Mouse (Mus musculus): ENCODE results near the gene Serpinb6c. TPM values are rescaled to one million over a fixed set of nuclear protein-coding genes. Genes with fewer than 3 reads are reported as not detected.

Serpinb6c gene
- polyA plus RNA-seq, 1 experiment from 2014 or later, result 0.15 TPM

DNA sequence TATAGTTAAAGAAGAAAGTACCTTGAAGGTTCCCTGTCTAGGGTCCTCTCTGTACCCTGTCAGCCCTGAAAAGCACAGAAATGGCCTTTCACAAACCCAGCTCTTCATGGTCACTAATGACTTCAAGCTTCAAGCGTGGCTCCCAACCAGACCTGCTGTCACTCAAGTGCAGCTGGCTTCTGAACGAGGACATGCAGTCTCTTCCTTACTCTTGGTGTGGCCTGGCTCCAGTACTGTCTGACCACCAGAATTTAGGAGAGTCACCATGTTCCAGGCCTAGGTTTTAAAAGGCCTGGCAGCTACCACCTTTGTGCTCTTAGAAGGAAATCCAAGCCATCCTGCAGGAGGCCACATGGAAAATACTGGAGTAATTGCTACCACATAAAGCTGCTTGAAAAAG, 24.8 kb upstream of the Serpinb6c start:
- Histone ChIP-seq H3K9ac (no peak overlapping the region), H3K4me2 (no peak overlapping the region), H3K27ac (no peak overlapping the region), H3K36me3 (peaks cover 5% of the 10 kb centered on the region; the same call in 1 of the 2 replicates), H3K9me3 (no peaks in the 10 kb centered on the region), H3K27me3 (no peaks in the 10 kb centered on the region), H3K4me3 (no peak overlapping the region), H3K4me1 (peaks cover 9% of the 10 kb centered on the region; the same call in 1 of the 2 replicates)
- WGBS, result 67% methylated on average over 2 of the region's 2 CpGs
- no peak for ATAC-seq (ENCODE audit: borderline replicate concordance, extremely low read depth, low FRiP score, low TSS enrichment)

DNA sequence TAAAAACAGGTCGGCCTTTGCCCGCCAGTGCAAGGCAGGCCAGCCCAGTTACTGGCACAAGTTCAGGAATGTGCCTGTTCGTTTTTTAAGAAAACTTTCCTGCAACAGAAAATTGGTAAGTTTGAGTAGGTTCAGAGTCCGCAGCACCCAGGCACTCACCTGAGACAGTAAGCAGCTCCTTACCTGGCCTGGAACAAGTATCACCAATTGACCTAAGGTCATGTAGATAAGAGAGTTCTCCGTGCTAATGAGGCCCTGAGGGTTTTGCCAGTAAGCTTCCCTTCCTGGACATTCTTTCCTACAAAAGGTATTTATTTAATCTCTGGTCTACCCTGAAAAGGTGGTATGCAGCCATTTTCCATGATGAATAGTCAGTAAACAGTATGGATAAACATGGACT, 16.2 kb upstream of the Serpinb6c start:
- H3K4me2 ChIP-seq, result no peak overlapping the region
- 57% methylated on average over 5 of the region's 5 CpGs for WGBS
- no peak for ATAC-seq (ENCODE audit: borderline replicate concordance, extremely low read depth, low FRiP score, low TSS enrichment)

DNA sequence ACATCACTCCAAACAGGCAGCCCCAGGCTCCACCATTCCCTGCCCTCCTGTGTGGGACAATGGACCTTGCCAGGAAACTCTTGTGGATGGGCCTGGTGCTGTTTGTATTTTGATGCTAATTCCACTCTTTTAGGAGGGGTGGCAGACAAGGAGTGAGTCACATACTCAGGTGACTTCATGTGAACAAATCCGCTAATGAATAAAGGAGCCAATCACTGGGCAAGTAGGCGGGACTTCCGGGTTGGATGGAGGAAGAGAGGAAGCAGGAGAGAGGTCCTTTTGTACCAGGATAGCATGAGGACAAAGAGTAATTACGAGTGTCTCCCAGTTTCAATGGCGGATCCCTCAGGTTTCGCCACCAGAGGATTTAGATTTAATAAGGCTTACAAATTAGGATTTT, 15.5 kb upstream of the Serpinb6c start:
- Histone ChIP-seq H3K36me3 (peaks cover 31% of the 10 kb centered on the region), H3K9me3 (no peaks in the 10 kb centered on the region), H3K4me2 (no peak overlapping the region), H3K4me3 (no peak overlapping the region), H3K27ac (no peak overlapping the region), H3K27me3 (no peaks in the 10 kb centered on the region), H3K4me1 (no peaks in the 10 kb centered on the region), H3K9ac (no peak overlapping the region)
- 91% methylated on average over 6 of the region's 6 CpGs for WGBS
- no peak for ATAC-seq (ENCODE audit: borderline replicate concordance, extremely low read depth, low FRiP score, low TSS enrichment)

More for the DNA sequence above, 16.2 kb upstream of the Serpinb6c start:
- Histone ChIP-seq H3K9me3 (no peaks in the 10 kb centered on the region), H3K27ac (no peak overlapping the region), H3K27me3 (no peaks in the 10 kb centered on the region), H3K36me3 (peaks cover 31% of the 10 kb centered on the region), H3K4me3 (no peak overlapping the region), H3K4me1 (no peaks in the 10 kb centered on the region), H3K9ac (no peak overlapping the region)

DNA sequence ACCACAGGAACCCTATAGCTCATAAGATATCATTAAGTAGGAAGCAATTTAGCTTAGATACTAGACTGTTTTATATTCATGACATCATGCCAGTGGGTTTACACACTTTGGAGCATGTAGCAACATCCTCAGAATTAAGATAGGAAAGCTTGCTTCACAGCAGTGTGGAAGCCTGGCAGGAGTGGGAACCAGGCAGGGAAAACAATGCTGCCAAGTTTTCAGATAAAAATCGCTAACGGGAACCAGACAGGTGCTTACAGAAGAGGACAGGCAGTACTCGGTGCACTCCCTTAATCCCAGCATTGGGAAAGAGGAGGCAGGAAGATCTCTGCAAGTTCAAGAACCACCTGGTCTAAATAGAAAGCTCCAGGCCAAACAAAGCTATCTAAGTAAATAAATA, 1.3 kb upstream of the Serpinb6c start:
- H3K27ac ChIP-seq, result no peak overlapping the region
- no peaks in the 10 kb centered on the region for H3K36me3 ChIP-seq
- no peak overlapping the region for H3K4me3 ChIP-seq
- no peak overlapping the region for H3K9ac ChIP-seq
- H3K27me3 ChIP-seq, result no peaks in the 10 kb centered on the region
- H3K4me2 ChIP-seq, result no peak overlapping the region
- H3K4me1 ChIP-seq, result no peaks in the 10 kb centered on the region
- H3K9me3 ChIP-seq, result no peaks in the 10 kb centered on the region
- 50% methylated on average over 3 of the region's 3 CpGs for WGBS
- no peak for ATAC-seq (ENCODE audit: borderline replicate concordance, extremely low read depth, low FRiP score, low TSS enrichment)

DNA sequence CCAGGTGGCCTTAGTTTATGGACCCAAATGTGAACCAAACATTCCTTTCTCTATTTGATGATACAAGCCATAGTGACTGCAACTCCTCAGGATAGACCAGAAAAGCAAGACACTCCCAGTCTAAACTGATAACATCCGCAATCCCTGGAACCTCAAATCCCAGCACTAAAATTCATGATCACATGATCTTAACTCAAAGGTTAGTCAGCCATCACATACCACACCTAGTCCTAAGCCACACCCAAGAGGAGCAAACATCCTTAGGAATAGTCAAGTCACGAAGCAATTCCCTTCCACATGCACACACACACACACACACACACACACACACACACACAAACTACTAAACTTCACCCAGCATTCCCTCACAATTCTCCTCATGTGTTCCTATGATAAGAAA, 2.2 kb downstream of the Serpinb6c start:
- no peak for ATAC-seq (ENCODE audit: borderline replicate concordance, extremely low read depth, low FRiP score, low TSS enrichment)
- H3K4me2 ChIP-seq, result no peak overlapping the region
- WGBS, result 84% methylated on average over 2 of the region's 2 CpGs

DNA sequence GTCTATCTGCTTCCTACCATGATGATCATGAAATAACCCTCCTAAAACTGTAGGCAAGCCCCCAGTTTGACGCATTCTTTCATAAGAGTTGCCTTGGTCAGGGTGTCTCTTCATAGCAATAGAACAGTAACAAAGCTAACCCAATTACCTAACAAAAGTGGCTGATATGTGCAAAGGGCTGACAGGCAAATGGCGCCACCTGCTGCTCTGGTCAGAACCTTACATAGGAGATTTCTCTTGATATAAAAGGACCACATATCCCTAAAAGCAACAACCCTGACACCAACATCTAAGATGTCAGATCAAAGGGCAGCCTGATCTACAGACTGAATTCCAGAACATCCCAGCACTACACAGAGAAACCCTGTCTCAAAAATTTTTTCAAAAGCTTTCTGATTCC, 11.3 kb downstream of the Serpinb6c start:
- 27% methylated on average over 2 of the region's 2 CpGs for WGBS
- ATAC-seq (ENCODE audit: borderline replicate concordance, extremely low read depth, low FRiP score, low TSS enrichment), result no peak

More for the DNA sequence above, 2.2 kb downstream of the Serpinb6c start:
- H3K27ac ChIP-seq, result no peak overlapping the region
- no peaks in the 10 kb centered on the region for H3K36me3 ChIP-seq
- no peaks in the 10 kb centered on the region for H3K4me1 ChIP-seq
- no peak overlapping the region for H3K9ac ChIP-seq
- H3K27me3 ChIP-seq, result no peaks in the 10 kb centered on the region
- no peaks in the 10 kb centered on the region for H3K9me3 ChIP-seq
- H3K4me3 ChIP-seq, result no peak overlapping the region

DNA sequence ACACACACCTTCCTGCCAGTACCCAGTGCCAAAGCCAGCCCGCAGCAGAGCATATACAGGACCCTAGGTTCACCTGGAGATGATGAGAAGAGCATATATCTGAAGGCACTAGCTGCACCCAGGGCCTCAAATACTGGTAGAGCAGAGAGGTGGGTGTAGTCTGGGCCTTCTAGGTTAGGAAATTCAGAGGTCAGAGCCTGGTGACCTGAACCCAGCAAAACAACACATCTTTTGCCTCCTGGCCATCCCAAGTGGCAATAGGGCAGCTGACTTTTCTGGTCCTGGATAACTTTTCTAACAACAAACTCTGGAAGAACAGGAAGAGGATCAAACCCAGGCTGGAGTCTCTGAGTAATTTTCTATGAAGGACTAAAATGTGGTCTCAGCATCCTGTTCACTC, 62.2 kb downstream of the Serpinb6c start, which contains the start of gene Serpinb6e:
TSS of gene Serpinb6e (minus strand) at position 101 of the 400 bp plus-strand sequence.
- Histone ChIP-seq H3K27ac (no peak within 1 kb of the TSS), H3K9ac (no peak within 1 kb of the TSS), H3K4me2 (no peak within 1 kb of the TSS), H3K36me3 (no peaks in the 10 kb centered on the region), H3K4me3 (no peak within 1 kb of the TSS), H3K27me3 (no peaks in the 10 kb centered on the region), H3K4me1 (no peaks in the 10 kb centered on the region), H3K9me3 (no peaks in the 10 kb centered on the region)
- 72% methylated on average over 1 of the region's 1 CpGs for WGBS
- ATAC-seq (ENCODE audit: borderline replicate concordance, extremely low read depth, low FRiP score, low TSS enrichment), result no peak

More for the DNA sequence above, 11.3 kb downstream of the Serpinb6c start:
- no peak overlapping the region for H3K4me3 ChIP-seq
- no peak overlapping the region for H3K4me2 ChIP-seq
- H3K36me3 ChIP-seq, result no peaks in the 10 kb centered on the region
- no peaks in the 10 kb centered on the region for H3K4me1 ChIP-seq
- H3K27ac ChIP-seq, result no peak overlapping the region
- H3K9me3 ChIP-seq, result no peaks in the 10 kb centered on the region
- H3K9ac ChIP-seq, result no peak overlapping the region
- H3K27me3 ChIP-seq, result no peaks in the 10 kb centered on the region

DNA sequence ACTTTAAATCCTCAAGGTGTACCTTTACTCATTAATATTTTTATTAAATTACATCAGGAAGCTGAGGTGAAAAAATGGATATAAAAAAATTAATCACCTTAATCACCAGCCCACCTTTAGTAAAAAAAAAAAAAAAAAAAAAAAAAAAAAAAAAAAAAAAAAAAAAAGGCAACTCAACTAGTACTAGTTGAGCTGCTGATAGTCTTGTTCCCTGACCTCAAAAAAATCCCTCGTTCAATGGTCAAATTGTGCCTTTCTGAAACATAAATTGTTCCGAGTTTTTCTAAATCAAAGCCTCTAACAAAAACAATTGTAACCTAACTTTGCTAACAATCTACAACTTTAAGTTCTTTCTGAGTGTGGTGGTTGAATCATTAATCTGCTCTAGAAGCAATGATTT, 74.8 kb downstream of the Serpinb6c start:
- Histone ChIP-seq H3K36me3 (no peaks in the 10 kb centered on the region), H3K4me1 (no peaks in the 10 kb centered on the region), H3K9me3 (no peaks in the 10 kb centered on the region), H3K27me3 (no peaks in the 10 kb centered on the region), H3K9ac (no peak overlapping the region), H3K27ac (no peak overlapping the region), H3K4me2 (no peak overlapping the region), H3K4me3 (no peak overlapping the region)
- WGBS, result 68% methylated on average over 2 of the region's 2 CpGs
- no peak for ATAC-seq (ENCODE audit: borderline replicate concordance, extremely low read depth, low FRiP score, low TSS enrichment)

Other genes starting within 250 kb of the Serpinb6c start
- gene Serpinb6d, start 244.3 kb downstream of the Serpinb6c start, polyA plus RNA-seq (2015; fragmentation: Nextera tagmentation; extraction: Ambion mirVana), result not detected in 2 replicates
- gene Serpinb6e, start 62.3 kb downstream of the Serpinb6c start, polyA plus RNA-seq (2015; fragmentation: Nextera tagmentation; extraction: Ambion mirVana), result not detected in 2 replicates
- 29.1 and 29.4 TPM in 2 replicates for gene Nqo2, start 59.0 kb upstream of the Serpinb6c start, polyA plus RNA-seq (2015; fragmentation: Nextera tagmentation; extraction: Ambion mirVana)
- 22.2 and 22.3 TPM in 2 replicates for gene Ripk1, start 96.7 kb upstream of the Serpinb6c start, polyA plus RNA-seq (2015; fragmentation: Nextera tagmentation; extraction: Ambion mirVana)
- gene Serpinb6a, start 97.1 kb upstream of the Serpinb6c start, polyA plus RNA-seq (2015; fragmentation: Nextera tagmentation; extraction: Ambion mirVana), result 60.2 and 66.6 TPM in 2 replicates
- gene Bphl, start 131.9 kb upstream of the Serpinb6c start, polyA plus RNA-seq (2015; fragmentation: Nextera tagmentation; extraction: Ambion mirVana), result 57.3 and 59.0 TPM in 2 replicates
- 180 and 197 TPM in 2 replicates for gene Tubb2a, start 172.3 kb upstream of the Serpinb6c start, polyA plus RNA-seq (2015; fragmentation: Nextera tagmentation; extraction: Ambion mirVana)
- 18.0 and 19.7 TPM in 2 replicates for gene Tubb2b, start 224.8 kb upstream of the Serpinb6c start, polyA plus RNA-seq (2015; fragmentation: Nextera tagmentation; extraction: Ambion mirVana)